Comparison of ENCODE assay signal across 7 mouse cellular contexts in genomic region chr16:42305934-42306701, GRCm38 (mm10). TPM values are rescaled to one million over a fixed set of nuclear protein-coding genes. Genes with fewer than 3 reads are reported as not detected.
DNase-seq lines count a peak whose midpoint lies in the region; ATAC-seq and TF ChIP-seq lines count a peak whose summit lies in the region.

No protein-coding gene starts in this region.

- H3K4me3 ChIP-seq in thymus, adult 2 months (ENCODE audit: control insufficient read depth, insufficient read depth, low read length): no peak overlapping the region
- peak overlapping the region; percentile 36 for H3K4me3 ChIP-seq in embryonic facial prominence, embryonic 15.5 days (replicated peaks)
- peak overlapping the region; percentile 23 for H3K4me3 ChIP-seq in hindbrain, embryonic 12.5 days

- H3K36me3 ChIP-seq in thymus, adult 2 months (ENCODE audit: control insufficient read depth, insufficient read depth, low read length): no peaks in the 10 kb centered on the region
- no peaks in the 10 kb centered on the region for H3K36me3 ChIP-seq in embryonic facial prominence, embryonic 15.5 days
- H3K36me3 ChIP-seq in hindbrain, embryonic 12.5 days: no peaks in the 10 kb centered on the region

- no peaks in the 10 kb centered on the region for H3K4me1 ChIP-seq in thymus, adult 2 months (replicated peaks; ENCODE audit: control insufficient read depth, insufficient read depth, low read length)
- peaks cover 18% of the 10 kb centered on the region for H3K4me1 ChIP-seq in embryonic facial prominence, embryonic 15.5 days
- peaks cover 41% of the 10 kb centered on the region for H3K4me1 ChIP-seq in hindbrain, embryonic 12.5 days

- H3K27ac ChIP-seq in thymus, adult 2 months (ENCODE audit: control insufficient read depth, insufficient read depth, low read length): no peak overlapping the region
- H3K27ac ChIP-seq in embryonic facial prominence, embryonic 15.5 days (replicated peaks): peak overlapping the region; percentile 74
- peak overlapping the region; percentile 66; the same call in 1 of the 2 replicates for H3K27ac ChIP-seq in hindbrain, embryonic 12.5 days

- H3K27me3 ChIP-seq in thymus, adult 2 months (ENCODE audit: control insufficient read depth, insufficient read depth, low read length): no peaks in the 10 kb centered on the region
- H3K27me3 ChIP-seq in embryonic facial prominence, embryonic 15.5 days: no peaks in the 10 kb centered on the region
- no peaks in the 10 kb centered on the region for H3K27me3 ChIP-seq in hindbrain, embryonic 12.5 days

- WGBS in thymus, adult 2 months: 11% methylated on average over 14 of the region's 14 CpGs
- WGBS in embryonic facial prominence, embryonic 15.5 days: 3% methylated on average over 14 of the region's 14 CpGs
- WGBS in hindbrain, embryonic 12.5 days: 4% methylated on average over 14 of the region's 14 CpGs

- no peaks in the 10 kb centered on the region for H3K9me3 ChIP-seq in embryonic facial prominence, embryonic 15.5 days (replicated peaks)
- H3K9me3 ChIP-seq in hindbrain, embryonic 12.5 days (replicated peaks): no peaks in the 10 kb centered on the region

- H3K4me2 ChIP-seq in embryonic facial prominence, embryonic 15.5 days (replicated peaks): peak overlapping the region; percentile 53
- peak overlapping the region; percentile 56 for H3K4me2 ChIP-seq in hindbrain, embryonic 12.5 days (replicated peaks)

- peak; percentile 7 for DNase-seq in thymus, adult 2 months
- DNase-seq in thymus, postnatal 10 days (ENCODE audit: low spot score in 2 of 2): no peak
- peak; percentile 3 for DNase-seq in lung, postnatal 36 days
- DNase-seq in thymus, postnatal 25 days: peak; percentile 1
- DNase-seq in spleen, adult 12 weeks (ENCODE audit: low spot score): no peak

- H3K9ac ChIP-seq in embryonic facial prominence, embryonic 15.5 days: no peak overlapping the region
- peak overlapping the region; percentile 51 for H3K9ac ChIP-seq in hindbrain, embryonic 12.5 days

- TF ChIP-seq POLR2A in thymus, adult 2 months (IDR thresholded peaks at IDR 0.05; ENCODE audit: control insufficient read depth, extremely low read depth, insufficient read depth, low read length, poor library complexity): no peak

- ATAC-seq in embryonic facial prominence, embryonic 15.5 days (ENCODE audit: insufficient number of reproducible peaks, low FRiP score, low TSS enrichment, low read depth): peak; percentile 92
- peak; percentile 88 for ATAC-seq in hindbrain, embryonic 12.5 days (ENCODE audit: low FRiP score)

- no peak for TF ChIP-seq CTCF in thymus, adult 2 months (IDR thresholded peaks at IDR 0.05; ENCODE audit: borderline replicate concordance, control insufficient read depth, extremely low read depth, insufficient read depth, low read length, poor library complexity)

RNA-seq across cellular contexts. Expression of gene Gap43, which starts 34.3 kb away (rescaled TPM):
- polyA plus RNA-seq in thymus, adult 2 months (2012; rRNA removed): not detected in 2 replicates
- polyA plus RNA-seq in embryonic facial prominence, embryonic 15.5 days (2015; fragmentation: Nextera tagmentation; extraction: Ambion mirVana): 111 and 116 TPM in 2 replicates
- polyA plus RNA-seq in hindbrain, embryonic 12.5 days (2016; fragmentation: Nextera tagmentation; extraction: Ambion mirVana): 433 and 451 TPM in 2 replicates

Comparison
In these comparisons a context has a peak if more than half of its experiments do, and no peak if none do; other contexts are left out.
1. DNase-seq: peak in thymus, adult 2 months (single experiment), lung, postnatal 36 days (single experiment) and thymus, postnatal 25 days (single experiment); none in thymus, postnatal 10 days (0 of 2) and spleen, adult 12 weeks (single experiment).
2. RNA of gene Gap43, which starts 34.3 kb away (polyA plus RNA-seq): 433 to 451 TPM in hindbrain, embryonic 12.5 days and 111 to 116 TPM in embryonic facial prominence, embryonic 15.5 days; not detected in thymus, adult 2 months; every median in the first group is over 100 times any median in the second.